Mouse (Mus musculus): ENCODE results near the gene Krtap31-1.

GRCm38 (mm10) chr11:99907620-99908019 is at the start of gene Krtap31-1:
- TF ChIP-seq CTCF (IDR thresholded peaks at IDR 0.05; ENCODE audit: low read depth) (no peak), EP300 (optimal IDR thresholded peaks at IDR 0.05) (no peak)

All from stomach, postnatal 0 days (tissue).